8 mouse cellular contexts compared by ENCODE assay signal in the genomic region with DNA sequence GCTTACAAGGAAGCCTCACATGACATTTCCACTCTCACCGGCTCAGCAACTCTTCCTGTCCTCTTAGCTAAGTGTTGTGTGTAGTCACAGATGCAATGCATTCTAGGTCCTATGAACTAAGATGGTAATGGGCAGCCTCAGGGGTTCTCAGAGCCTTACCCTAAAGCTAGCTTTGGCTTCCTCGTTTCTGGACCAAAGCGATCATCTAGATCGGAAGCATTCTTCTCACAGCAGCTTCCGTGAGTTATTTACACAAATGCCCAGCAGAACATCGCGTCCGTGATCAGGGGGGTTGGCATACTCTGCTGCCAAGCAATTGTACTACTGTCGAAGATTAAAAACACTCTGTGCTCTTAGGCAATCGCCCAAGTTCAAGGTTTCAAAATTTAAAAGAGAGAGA. TPM values are rescaled to one million over a fixed set of nuclear protein-coding genes. Genes with fewer than 3 reads are reported as not detected.
A peak's percentile ranks its signal among the peaks of the same experiment; 100 is the strongest.
DNase-seq lines count a peak whose midpoint lies in the region; ATAC-seq and TF ChIP-seq lines count a peak whose summit lies in the region.

No protein-coding gene starts in this region.

- no peak for TF ChIP-seq POLR2A in myocyte (IDR thresholded peaks at IDR 0.05; ENCODE audit: insufficient read length, low read depth)

- no peak for TF ChIP-seq CTCF in layer of hippocampus, adult 2 months (conservative IDR thresholded peaks at IDR 0.05)

- H3K9ac ChIP-seq in embryonic facial prominence, embryonic 14.5 days (ENCODE audit: low read depth, low read length), result peak overlapping the region; percentile 34; the same call in 1 of the 2 replicates
- H3K9ac ChIP-seq in limb, embryonic 15.5 days, result no peak overlapping the region

- no peaks in the 10 kb centered on the region for H3K79me2 ChIP-seq in myocyte (ENCODE audit: control insufficient read depth, insufficient read depth)

- no peak for DNase-seq in layer of hippocampus, adult 2 months (ENCODE audit: low spot score in 2 of 2)
- no peak for DNase-seq in layer of hippocampus, postnatal 36 days
- DNase-seq in embryonic facial prominence, embryonic 14.5 days (ENCODE audit: low spot score), result no peak
- DNase-seq in heart, postnatal 4 days, result peak; percentile 23
- no peak for DNase-seq in cerebellum, adult 11-12 months

- no peaks in the 10 kb centered on the region for H3K36me3 ChIP-seq in embryonic facial prominence, embryonic 14.5 days (ENCODE audit: control insufficient read depth, insufficient read depth, low read length)
- no peaks in the 10 kb centered on the region for H3K36me3 ChIP-seq in limb, embryonic 15.5 days
- no peaks in the 10 kb centered on the region for H3K36me3 ChIP-seq in myocyte (ENCODE audit: control insufficient read depth, insufficient read depth)

- ATAC-seq in embryonic facial prominence, embryonic 14.5 days (ENCODE audit: low read depth), result no peak
- no peak for ATAC-seq in limb, embryonic 15.5 days (ENCODE audit: insufficient number of reproducible peaks, low FRiP score, low TSS enrichment, low read depth)
- ATAC-seq in erythroid progenitor cell, adult 5-6 weeks (replicated peaks; ENCODE audit: low FRiP score, poor library complexity, severe bottlenecking), result no peak

- no peaks in the 10 kb centered on the region for H3K9me3 ChIP-seq in embryonic facial prominence, embryonic 14.5 days (ENCODE audit: control insufficient read depth, low read length)
- H3K9me3 ChIP-seq in limb, embryonic 15.5 days, result no peaks in the 10 kb centered on the region

- no peaks in the 10 kb centered on the region for H3K27me3 ChIP-seq in embryonic facial prominence, embryonic 14.5 days (replicated peaks; ENCODE audit: control insufficient read depth, insufficient read depth, low read length)
- no peaks in the 10 kb centered on the region for H3K27me3 ChIP-seq in limb, embryonic 15.5 days
- H3K27me3 ChIP-seq in myocyte (ENCODE audit: control insufficient read depth, insufficient read depth, insufficient read length), result no peaks in the 10 kb centered on the region

- peak overlapping the region; percentile 78; the same call in 1 of the 2 replicates for H3K27ac ChIP-seq in layer of hippocampus, adult 2 months
- H3K27ac ChIP-seq in embryonic facial prominence, embryonic 14.5 days (replicated peaks; ENCODE audit: low read depth, low read length), result no peak overlapping the region
- no peak overlapping the region for H3K27ac ChIP-seq in limb, embryonic 15.5 days

- 19% methylated on average over 10 of the region's 10 CpGs for WGBS in embryonic facial prominence, embryonic 14.5 days
- WGBS in limb, embryonic 15.5 days, result 16% methylated on average over 10 of the region's 10 CpGs

- H3K4me2 ChIP-seq in embryonic facial prominence, embryonic 14.5 days (ENCODE audit: low read depth, low read length), result peak overlapping the region; percentile 71
- peak overlapping the region; percentile 93 for H3K4me2 ChIP-seq in limb, embryonic 15.5 days
- peak overlapping the region; percentile 91 for H3K4me2 ChIP-seq in myocyte (ENCODE audit: low read depth)

- H3K4me1 ChIP-seq in embryonic facial prominence, embryonic 14.5 days (ENCODE audit: control insufficient read depth, insufficient read depth, low read length), result 0 out of 2 replicates have a peak, but pooled peaks cover 4% of the 10 kb centered on the region
- H3K4me1 ChIP-seq in limb, embryonic 15.5 days, result 0 out of 2 replicates have a peak, but pooled peaks cover 8% of the 10 kb centered on the region

- H3K4me3 ChIP-seq in layer of hippocampus, adult 2 months, result peak overlapping the region; percentile 56
- peak overlapping the region; percentile 44 for H3K4me3 ChIP-seq in embryonic facial prominence, embryonic 14.5 days (ENCODE audit: low read depth, low read length)
- peak overlapping the region; percentile 51 for H3K4me3 ChIP-seq in limb, embryonic 15.5 days
- H3K4me3 ChIP-seq in myocyte, result peak overlapping the region; percentile 19

- no peak overlapping the region for H3ac ChIP-seq in myocyte (ENCODE audit: control insufficient read depth, insufficient read length)

TF ChIP-seq in myocyte, 11 proteins besides CTCF, POLR2A, EP300 and RAD21:
- TF ChIP-seq MYOG (IDR thresholded peaks at IDR 0.05; ENCODE audit: control insufficient read depth in 1 of 3, insufficient read depth in 1 of 3, insufficient read length in 2 of 3, low read depth in 2 of 3) (no peak), POLR2AphosphoS2 (IDR thresholded peaks at IDR 0.05; ENCODE audit: insufficient read length, low read depth) (no peak), CEBPB (IDR thresholded peaks at IDR 0.05; ENCODE audit: insufficient read depth, poor library complexity, severe bottlenecking) (no peak), TCF12 (IDR thresholded peaks at IDR 0.05; ENCODE audit: insufficient read depth, poor library complexity, severe bottlenecking) (no peak), TCF3 (IDR thresholded peaks at IDR 0.05; ENCODE audit: insufficient read length, low read depth) (no peak), MYOD1 (IDR thresholded peaks at IDR 0.05; ENCODE audit: control insufficient read depth in 1 of 3, insufficient read length in 2 of 3, low read depth in 2 of 3) (no peak), USF1 (IDR thresholded peaks at IDR 0.05; ENCODE audit: low read depth) (no peak), E2F4 (IDR thresholded peaks at IDR 0.05; ENCODE audit: insufficient read depth) (no peak), MAX (IDR thresholded peaks at IDR 0.05; ENCODE audit: low read depth) (no peak), SRF (IDR thresholded peaks at IDR 0.05; ENCODE audit: control insufficient read depth, insufficient read length, low read depth) (no peak)

RNA-seq across cellular contexts. Expression of a gene that starts 19.1 kb away (rescaled TPM):
- total RNA-seq in layer of hippocampus, adult 2 months (2021), result 10 to 100 TPM; 36.8 to 40.1 TPM
- total RNA-seq in layer of hippocampus, postnatal 36 days (2021), result 10 to 100 TPM; 41.6 to 43.2 TPM
- 9.2 and 9.8 TPM in 2 replicates for polyA plus RNA-seq in embryonic facial prominence, embryonic 14.5 days (2014; fragmentation: Nextera tagmentation; extraction: Ambion mirVana)
- 10 to 100 TPM; 11.8 to 12.7 TPM for total RNA-seq in heart, postnatal 4 days (2021)
- polyA plus RNA-seq in limb, embryonic 15.5 days (2015; fragmentation: Nextera tagmentation; extraction: Ambion mirVana), result 16.8 and 18.8 TPM in 2 replicates
- polyA plus RNA-seq in myocyte (2012; fragmentation: generic; extraction: Trizol), result 2.0 TPM
- 8.0 and 14.1 TPM in 2 replicates for total RNA-seq in erythroid progenitor cell, adult 5-6 weeks (2015; ENCODE audit: low replicate concordance)
- 1.1 and 3.2 TPM in 2 replicates for total RNA-seq in erythroid progenitor cell, adult 5-6 weeks (2017; ENCODE audit: low replicate concordance)
